In genomic region chr16:11175100-11175488, GRCm38 (mm10) we compare ENCODE assay signal across 1 mouse cellular context.
A peak's percentile ranks its signal among the peaks of the same experiment; 100 is the strongest.
TF ChIP-seq lines count a peak whose summit lies in the region.

No protein-coding gene starts in this region.

TF ChIP-seq in CH12.LX, 34 proteins besides CTCF, POLR2A, EP300 and RAD21 (continued from another document):
- TF ChIP-seq SIN3A (IDR thresholded peaks at IDR 0.05; ENCODE audit: low read length) (peak; percentile 33; the same call in 1 of the 2 replicates), ZMIZ1 (IDR thresholded peaks at IDR 0.05; ENCODE audit: low read depth, low read length) (no peak), GABPA (IDR thresholded peaks at IDR 0.05; ENCODE audit: insufficient replicate concordance, low read depth, low read length) (no peak), BHLHE40 (IDR thresholded peaks at IDR 0.05; ENCODE audit: low read depth, low read length) (no peak; the same call in 1 of the 2 replicates), MAX (IDR thresholded peaks at IDR 0.05; ENCODE audit: low read length) (0 out of 2 replicates have a peak, but pooled peaks have one; percentile 1), E2F4 (IDR thresholded peaks at IDR 0.05; ENCODE audit: insufficient replicate concordance, low read depth, low read length) (no peak), KAT2A (IDR thresholded peaks at IDR 0.05; ENCODE audit: insufficient replicate concordance, low read length) (no peak)
